Mouse (Mus musculus): ENCODE data around the gene Btbd35f21. TPM values are rescaled to one million over a fixed set of nuclear protein-coding genes. Genes with fewer than 3 reads are reported as not detected.
"Not testable (repeated sequence)": the region's sequence is repeated elsewhere in the genome, so short reads cannot be mapped to it uniquely, and the experiment has no call there.

Btbd35f21 gene
- total RNA-seq (2012; rRNA removed) = not detected in 2 replicates
- total RNA-seq (2014; rRNA removed) = not detected in 2 replicates
- not detected in 2 replicates for polyA plus RNA-seq (2012; ENCODE audit: insufficient read length, low read depth)

GRCm38 (mm10) chrX:32725809-32726208, at the start of gene Btbd35f21:
TSS of gene Btbd35f21 (plus strand) at chrX:32726109.
- dilution Hi-C loops (cut with MboI; ENCODE audit: extremely low pct_ligation_motif_present, extremely low pct_unique_long_range_greater_than_20kb, low sequenced_read_pairs); DNase-seq (ENCODE audit: extremely low read depth); H3K9ac ChIP-seq (ENCODE audit: insufficient read depth, low read depth); in situ Hi-C loops (cut with MboI; ENCODE audit: low pct_ligation_motif_present, low pct_unique_long_range_greater_than_20kb, low sequenced_read_pairs); H3K36me3 ChIP-seq (replicated peaks in 1 of 2; ENCODE audit: control insufficient read depth in 1 of 2, insufficient read depth in 1 of 2, low read length in 1 of 2); H3K79me2 ChIP-seq (replicated peaks; ENCODE audit: control insufficient read depth, extremely low read depth, insufficient read depth, poor library complexity, severe bottlenecking); H3K4me2 ChIP-seq (ENCODE audit: insufficient read depth, low read depth, poor library complexity, severe bottlenecking); H3K4me3 ChIP-seq (replicated peaks in 1 of 3; ENCODE audit: low read depth in 2 of 3, low read length in 2 of 3, poor library complexity in 1 of 3); H3K9me3 ChIP-seq (replicated peaks; ENCODE audit: low read length); H3K4me1 ChIP-seq (ENCODE audit: control insufficient read depth in 1 of 2, insufficient read depth in 2 of 2); H3K27ac ChIP-seq (ENCODE audit: insufficient read depth, low read depth); H3K27me3 ChIP-seq (replicated peaks): not testable (repeated sequence)

Other genes starting within 250 kb of the Btbd35f21 start
- not detected in 2 replicates for gene Btbd35f1, start 166.1 kb upstream of the Btbd35f21 start, total RNA-seq (2012; rRNA removed)
- not detected in 2 replicates for gene Btbd35f1, start 166.1 kb upstream of the Btbd35f21 start, total RNA-seq (2014; rRNA removed)
- gene Btbd35f1, start 166.1 kb upstream of the Btbd35f21 start, polyA plus RNA-seq (2012; ENCODE audit: insufficient read length, low read depth) = not detected in 2 replicates
- gene Gm5926, start 75.4 kb upstream of the Btbd35f21 start, total RNA-seq (2012; rRNA removed) = not detected in 2 replicates
- gene Gm5926, start 75.4 kb upstream of the Btbd35f21 start, total RNA-seq (2014; rRNA removed) = not detected in 2 replicates
- not detected in 2 replicates for gene Gm5926, start 75.4 kb upstream of the Btbd35f21 start, polyA plus RNA-seq (2012; ENCODE audit: insufficient read length, low read depth)
- not detected in 2 replicates for gene Btbd35f30, start 168.5 kb downstream of the Btbd35f21 start, total RNA-seq (2012; rRNA removed)
- not detected in 2 replicates for gene Btbd35f30, start 168.5 kb downstream of the Btbd35f21 start, total RNA-seq (2014; rRNA removed)
- gene Btbd35f30, start 168.5 kb downstream of the Btbd35f21 start, polyA plus RNA-seq (2012; ENCODE audit: insufficient read length, low read depth) = not detected in 2 replicates
- gene Gm21789, start 215.7 kb downstream of the Btbd35f21 start, total RNA-seq (2012; rRNA removed) = not detected in 2 replicates
- not detected in 2 replicates for gene Gm21789, start 215.7 kb downstream of the Btbd35f21 start, total RNA-seq (2014; rRNA removed)
- gene Gm21789, start 215.7 kb downstream of the Btbd35f21 start, polyA plus RNA-seq (2012; ENCODE audit: insufficient read length, low read depth) = not detected in 2 replicates
- gene Btbd35f5, start 247.8 kb downstream of the Btbd35f21 start, total RNA-seq (2012; rRNA removed) = not detected in 2 replicates
- not detected in 2 replicates for gene Btbd35f5, start 247.8 kb downstream of the Btbd35f21 start, total RNA-seq (2014; rRNA removed)
- gene Btbd35f5, start 247.8 kb downstream of the Btbd35f21 start, polyA plus RNA-seq (2012; ENCODE audit: insufficient read length, low read depth) = not detected in 2 replicates

All from CH12.LX (cell line).